Mouse (Mus musculus) hindbrain, embryonic 14.5 days (tissue): ENCODE data around the gene Atcay. TPM values are rescaled to one million over a fixed set of nuclear protein-coding genes. Genes with fewer than 3 reads are reported as not detected.

Experiments used
- ATAC-seq: fragments of 200-750 bp; cut with Nextera tagmentation; 2 replicates; pipeline ENCODE4 v1.8.0; 2017; ENCODE audit warnings: moderate number of reproducible peaks, mild to moderate bottlenecking, moderate TSS enrichment, moderate library complexity; ENCODE audit not compliant: low FRiP score
- DNase-seq: peaks from one replicate; pipeline ENCODE4 v3.0.0-alpha.2; 2015; ENCODE audit warnings: low spot score
- H3K27ac ChIP-seq: fragments of 300-500 bp; sonication (generic); 2 replicates; pipeline ENCODE4 v1.5.1; 2014; ENCODE audit warnings: mild to moderate bottlenecking, moderate library complexity
- H3K27me3 ChIP-seq: fragments of 300-500 bp; sonication (generic); 2 replicates; pipeline ENCODE4 v1.6.1; 2014; ENCODE audit warnings: mild to moderate bottlenecking, low read length, mixed read lengths; ENCODE audit not compliant: control insufficient read depth, insufficient read depth
- H3K36me3 ChIP-seq: fragments of 300-500 bp; sonication (generic); replicated peaks from 2 replicates; pipeline ENCODE4 v1.6.1; 2014; ENCODE audit not compliant: control insufficient read depth, insufficient read depth
- H3K4me1 ChIP-seq: fragments of 300-500 bp; sonication (generic); replicated peaks from 2 replicates; pipeline ENCODE4 v1.6.1; 2014; ENCODE audit warnings: antibody characterized with exemption, low read length, mixed read lengths; ENCODE audit not compliant: control insufficient read depth, insufficient read depth
- H3K4me2 ChIP-seq: fragments of 300-500 bp; sonication (generic); replicated peaks from 2 replicates; pipeline ENCODE4 v1.6.1; 2014; ENCODE audit warnings: mild to moderate bottlenecking, moderate library complexity
- H3K4me3 ChIP-seq: fragments of 300-500 bp; sonication (generic); replicated peaks from 2 replicates; pipeline ENCODE4 v1.5.1; 2014; ENCODE audit warnings: mild to moderate bottlenecking, low read length
- H3K9ac ChIP-seq: fragments of 300-500 bp; sonication (generic); 2 replicates; pipeline ENCODE4 v1.6.1; 2014
- H3K9me3 ChIP-seq: fragments of 300-500 bp; sonication (generic); 2 replicates; pipeline ENCODE4 v1.6.1; 2016; ENCODE audit warnings: low read length; ENCODE audit not compliant: control insufficient read depth
- WGBS: fragments of 180-500 bp; shearing (Covaris S2); extraction: QIAGEN DNeasy Blood & Tissue Kit; methylation state at CpG from one replicate; pipeline ENCODE4 v1.1.7; 2014; 5-methylcytosine and 5-hydroxymethylcytosine counted together
- polyA plus RNA-seq: library from polyadenylated mRNA; unstranded; fragments of >200 nt; fragmentation: Nextera tagmentation; extraction: Ambion mirVana; gene quantifications from 2 replicates; pipeline ENCODE4 v1.2.1, GENCODE M21; 2014

The Atcay gene
- polyA plus RNA-seq = 80.2 and 83.1 TPM in 2 replicates

DNA sequence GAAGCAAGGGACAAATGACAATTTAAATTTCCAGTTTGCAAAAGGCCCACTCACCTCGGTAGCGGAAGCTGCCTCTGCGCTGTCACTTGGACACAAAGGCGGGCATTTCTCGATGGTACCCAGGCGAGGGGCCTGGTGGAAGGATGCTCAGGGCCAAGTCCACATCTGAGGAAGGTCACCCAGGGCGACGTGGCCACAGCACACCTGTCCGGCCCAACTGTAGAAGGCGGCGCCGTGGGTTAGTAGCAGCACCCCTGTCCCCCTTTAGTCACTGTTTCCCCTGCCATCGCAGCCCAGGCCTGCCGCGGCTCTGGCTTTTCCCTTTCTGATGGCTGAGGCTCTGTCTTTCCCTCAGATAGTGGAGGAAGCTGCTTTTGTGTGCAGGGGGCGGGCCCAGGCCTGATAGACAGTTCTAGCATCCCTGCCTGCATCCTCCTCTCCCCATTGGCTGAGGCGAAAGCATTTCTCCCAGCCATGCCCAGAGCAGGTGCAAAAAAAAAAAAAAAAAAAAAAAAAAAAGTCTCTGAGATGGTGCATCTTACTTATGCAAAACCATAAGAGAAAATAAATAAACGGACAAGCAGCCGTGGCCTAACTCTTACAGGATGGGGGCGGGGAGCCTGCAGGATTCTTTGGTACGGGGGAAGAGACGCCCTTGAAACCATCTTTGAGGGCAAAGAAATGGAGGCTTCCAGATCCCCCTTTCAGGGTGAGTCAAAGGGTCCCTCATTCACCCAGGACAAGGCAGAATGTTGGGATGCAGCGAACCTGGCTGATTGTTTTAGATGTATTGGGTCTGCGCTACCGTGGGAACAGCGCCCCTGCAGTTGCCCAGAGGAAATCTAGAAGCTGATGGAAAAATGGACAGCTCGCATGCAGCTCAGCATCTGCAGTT lies at the start of gene Atcay:
Atcay (minus strand) TSS at position 396 of the 895 bp plus-strand sequence.
- ATAC-seq (peak; percentile 90), DNase-seq (peak; percentile 80)
- H3K4me1 ChIP-seq = peaks cover 40% of the 10 kb centered on the region
- peak within 1 kb of the TSS; percentile 93 for H3K27ac ChIP-seq
- no peaks in the 10 kb centered on the region for H3K9me3 ChIP-seq
- H3K4me2 ChIP-seq = peak within 1 kb of the TSS; percentile 80
- peaks cover 3% of the 10 kb centered on the region; the same call in 1 of the 2 replicates for H3K36me3 ChIP-seq
- peak within 1 kb of the TSS; percentile 77 for H3K4me3 ChIP-seq
- H3K9ac ChIP-seq = peak within 1 kb of the TSS; percentile 96
- WGBS = 4% methylated on average over 27 of the region's 27 CpGs
- H3K27me3 ChIP-seq = no peaks in the 10 kb centered on the region

DNA sequence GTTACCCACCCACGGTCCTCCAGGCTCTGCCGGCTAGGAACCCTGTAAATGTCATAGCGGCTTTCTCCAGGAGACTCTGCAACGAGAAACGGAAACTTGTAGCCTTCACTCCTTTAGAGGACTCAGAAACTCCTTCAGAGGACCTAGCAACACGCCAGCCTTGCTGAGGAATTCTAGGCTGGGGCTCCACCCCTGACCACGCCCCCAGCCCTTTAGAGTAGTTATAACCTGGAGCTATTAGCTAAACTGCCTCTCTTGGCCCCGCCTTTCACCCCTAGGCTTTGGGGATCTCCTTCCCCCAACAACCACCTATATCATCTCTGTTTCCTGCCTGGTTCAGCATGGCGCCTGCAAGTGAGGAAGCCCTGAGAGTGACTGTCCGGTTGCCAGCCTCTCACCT lies 48.9 kb upstream of the Atcay start:
- ATAC-seq = no peak
- H3K27ac ChIP-seq = no peak overlapping the region
- no peak overlapping the region for H3K9ac ChIP-seq
- peaks cover 14% of the 10 kb centered on the region for H3K27me3 ChIP-seq
- H3K4me1 ChIP-seq = no peaks in the 10 kb centered on the region
- H3K9me3 ChIP-seq = no peaks in the 10 kb centered on the region
- 43% methylated on average over 10 of the region's 10 CpGs for WGBS
- DNase-seq = no peak
- no peak overlapping the region for H3K4me3 ChIP-seq
- no peaks in the 10 kb centered on the region for H3K36me3 ChIP-seq
- no peak overlapping the region for H3K4me2 ChIP-seq

DNA sequence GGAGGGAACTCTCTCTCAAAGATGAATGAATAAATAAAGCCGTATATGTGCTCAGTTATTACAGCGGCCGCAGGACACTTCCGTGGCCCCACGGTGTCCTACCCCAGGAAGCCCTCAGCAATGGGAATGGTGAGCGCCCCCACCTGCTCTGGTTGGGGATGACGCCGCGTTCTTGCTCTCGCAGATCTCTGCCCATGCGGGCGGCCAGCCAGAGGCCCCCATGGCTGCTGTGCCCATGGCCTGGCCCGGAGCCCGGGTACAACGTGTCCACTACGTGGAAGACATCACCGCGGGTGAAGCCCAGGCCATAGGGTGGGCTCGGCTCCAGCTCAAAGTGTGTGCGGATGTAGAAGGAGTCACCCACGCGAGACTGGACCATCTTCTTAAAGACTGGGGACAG lies 47.0 kb upstream of the Atcay start:
- no peak overlapping the region for H3K4me2 ChIP-seq
- H3K4me3 ChIP-seq = no peak overlapping the region
- H3K9me3 ChIP-seq = no peaks in the 10 kb centered on the region
- H3K27me3 ChIP-seq = no peaks in the 10 kb centered on the region
- DNase-seq = no peak
- peaks cover 11% of the 10 kb centered on the region for H3K36me3 ChIP-seq
- 82% methylated on average over 22 of the region's 22 CpGs for WGBS
- H3K27ac ChIP-seq = no peak overlapping the region
- no peak overlapping the region for H3K9ac ChIP-seq
- H3K4me1 ChIP-seq = no peaks in the 10 kb centered on the region
- ATAC-seq = no peak

DNA sequence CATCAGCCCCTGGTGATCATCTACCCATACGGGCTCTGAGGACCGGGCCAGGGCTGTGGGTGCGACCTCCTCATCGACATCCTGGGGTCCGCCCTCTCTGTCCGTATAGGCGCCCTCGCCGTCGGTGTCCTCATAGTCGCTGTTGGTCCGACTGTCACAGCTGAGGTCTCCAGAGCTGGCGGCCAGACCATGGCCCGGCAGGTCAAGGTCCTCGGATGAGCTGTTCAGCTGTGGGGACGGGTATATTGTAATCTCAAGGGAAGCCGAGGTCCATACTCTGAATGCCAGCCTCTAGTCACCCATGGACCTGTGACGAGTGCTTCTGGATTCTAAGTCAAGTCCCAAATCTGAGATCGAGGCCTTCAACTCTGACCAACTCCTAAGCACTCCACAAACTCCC lies 43.2 kb upstream of the Atcay start:
- H3K4me1 ChIP-seq = peaks cover 3% of the 10 kb centered on the region
- no peaks in the 10 kb centered on the region for H3K27me3 ChIP-seq
- no peak overlapping the region for H3K27ac ChIP-seq
- H3K9ac ChIP-seq = no peak overlapping the region
- 96% methylated on average over 19 of the region's 19 CpGs for WGBS
- H3K4me3 ChIP-seq = no peak overlapping the region
- no peaks in the 10 kb centered on the region for H3K9me3 ChIP-seq
- no peak overlapping the region for H3K4me2 ChIP-seq
- no peak for ATAC-seq
- H3K36me3 ChIP-seq = peaks cover 31% of the 10 kb centered on the region
- no peak for DNase-seq

DNA sequence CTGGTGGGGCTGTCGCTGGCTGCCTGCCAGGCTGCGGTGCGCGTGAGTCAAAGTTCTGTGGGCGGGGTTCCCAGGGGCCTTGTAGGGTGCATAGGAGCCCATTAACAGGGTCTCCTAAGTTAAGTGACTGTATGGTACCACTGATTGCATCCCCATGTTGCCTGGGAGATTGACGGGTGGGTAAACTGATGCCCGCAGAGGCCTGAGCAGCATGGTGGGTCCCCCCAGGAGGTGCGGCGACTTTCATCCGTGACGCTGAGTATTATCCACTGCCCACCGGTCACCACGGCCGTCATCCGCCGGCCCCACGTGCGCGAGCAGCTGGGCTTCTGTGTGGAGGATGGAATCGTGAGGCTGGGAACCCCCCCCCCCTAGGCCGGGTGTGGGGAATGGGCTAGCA lies 41.7 kb upstream of the Atcay start:
- ATAC-seq = no peak

DNA sequence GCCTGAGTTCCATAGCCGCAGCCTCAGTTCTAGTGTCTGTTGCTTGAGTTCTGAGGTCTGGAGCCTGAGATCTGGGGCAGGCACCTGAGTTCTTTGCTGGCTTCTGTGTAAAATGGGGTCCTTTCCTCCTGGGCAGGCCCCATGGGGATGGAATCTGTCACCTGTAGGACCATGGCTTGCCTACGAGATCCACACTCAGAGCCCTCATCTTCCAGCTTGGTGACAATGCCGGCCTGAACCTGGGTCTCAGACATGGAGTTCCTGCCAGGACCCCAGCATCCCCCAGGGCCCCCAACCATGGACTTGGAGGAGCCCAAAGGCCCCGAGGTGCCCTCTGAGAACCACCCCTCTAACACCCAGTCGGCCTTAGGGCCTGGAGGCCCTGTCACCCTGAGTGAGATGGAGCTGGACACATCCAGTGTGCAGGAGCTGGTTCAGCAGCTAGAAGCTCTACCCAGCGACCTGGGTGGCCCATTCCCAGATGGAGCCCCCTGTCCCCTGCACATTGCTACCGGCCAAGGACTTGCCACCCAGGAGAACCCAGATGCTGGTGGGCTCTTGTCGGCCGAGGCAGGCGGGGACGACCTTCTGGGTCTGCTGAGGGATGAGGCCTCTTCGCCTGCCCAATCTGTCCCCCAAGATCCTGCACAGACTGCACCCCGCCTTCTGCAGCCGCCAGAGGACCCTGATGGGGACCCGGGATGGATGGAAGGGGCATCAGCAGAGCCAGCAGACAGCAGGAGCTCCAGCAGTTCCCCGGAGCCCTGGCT lies 38.2 kb upstream of the Atcay start:
- Histone ChIP-seq H3K36me3 (peaks cover 43% of the 10 kb centered on the region), H3K4me3 (peak overlapping the region; percentile 63), H3K4me2 (peak overlapping the region; percentile 82), H3K9me3 (no peaks in the 10 kb centered on the region), H3K27ac (no peak overlapping the region), H3K27me3 (no peaks in the 10 kb centered on the region), H3K4me1 (peaks cover 25% of the 10 kb centered on the region), H3K9ac (peak overlapping the region; percentile 79)
- 85% methylated on average over 16 of the region's 16 CpGs for WGBS
- ATAC-seq (no peak), DNase-seq (no peak)

More for the DNA sequence above, 41.7 kb upstream of the Atcay start:
- DNase-seq = no peak
- no peak overlapping the region for H3K27ac ChIP-seq
- H3K27me3 ChIP-seq = no peaks in the 10 kb centered on the region
- peaks cover 31% of the 10 kb centered on the region for H3K36me3 ChIP-seq
- H3K4me1 ChIP-seq = peaks cover 14% of the 10 kb centered on the region
- no peaks in the 10 kb centered on the region for H3K9me3 ChIP-seq
- H3K4me2 ChIP-seq = no peak overlapping the region
- no peak overlapping the region for H3K4me3 ChIP-seq
- no peak overlapping the region for H3K9ac ChIP-seq
- WGBS = 95% methylated on average over 20 of the region's 21 CpGs

DNA sequence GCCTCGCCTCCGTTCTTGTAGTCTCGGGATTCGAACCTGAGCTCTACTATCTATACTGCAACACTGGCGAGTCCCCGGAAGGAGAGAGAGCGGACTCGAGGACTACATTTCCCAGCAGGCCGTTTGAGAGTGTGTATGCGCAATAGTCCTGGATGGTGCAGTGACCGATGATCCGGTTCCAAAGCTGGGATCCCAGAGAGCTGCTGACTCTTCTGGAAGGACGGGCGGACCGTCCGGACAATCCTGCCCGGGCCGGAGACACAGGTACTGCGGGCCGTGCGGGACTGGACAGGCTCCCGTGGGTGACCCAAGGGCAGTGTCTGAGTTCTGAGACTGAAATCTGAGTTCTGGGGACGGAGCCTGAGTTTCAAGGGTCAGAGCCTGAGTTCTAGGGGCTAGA lies 37.4 kb upstream of the Atcay start:
- Histone ChIP-seq H3K36me3 (peaks cover 41% of the 10 kb centered on the region), H3K9me3 (no peaks in the 10 kb centered on the region), H3K4me3 (peak overlapping the region; percentile 63), H3K4me2 (peak overlapping the region; percentile 82), H3K27ac (peak overlapping the region; percentile 12; the same call in 1 of the 2 replicates), H3K4me1 (peaks cover 25% of the 10 kb centered on the region), H3K9ac (peak overlapping the region; percentile 79), H3K27me3 (no peaks in the 10 kb centered on the region)
- ATAC-seq (peak; percentile 52; the same call in 1 of the 2 replicates), DNase-seq (peak; percentile 84)
- WGBS = 2% methylated on average over 23 of the region's 23 CpGs

DNA sequence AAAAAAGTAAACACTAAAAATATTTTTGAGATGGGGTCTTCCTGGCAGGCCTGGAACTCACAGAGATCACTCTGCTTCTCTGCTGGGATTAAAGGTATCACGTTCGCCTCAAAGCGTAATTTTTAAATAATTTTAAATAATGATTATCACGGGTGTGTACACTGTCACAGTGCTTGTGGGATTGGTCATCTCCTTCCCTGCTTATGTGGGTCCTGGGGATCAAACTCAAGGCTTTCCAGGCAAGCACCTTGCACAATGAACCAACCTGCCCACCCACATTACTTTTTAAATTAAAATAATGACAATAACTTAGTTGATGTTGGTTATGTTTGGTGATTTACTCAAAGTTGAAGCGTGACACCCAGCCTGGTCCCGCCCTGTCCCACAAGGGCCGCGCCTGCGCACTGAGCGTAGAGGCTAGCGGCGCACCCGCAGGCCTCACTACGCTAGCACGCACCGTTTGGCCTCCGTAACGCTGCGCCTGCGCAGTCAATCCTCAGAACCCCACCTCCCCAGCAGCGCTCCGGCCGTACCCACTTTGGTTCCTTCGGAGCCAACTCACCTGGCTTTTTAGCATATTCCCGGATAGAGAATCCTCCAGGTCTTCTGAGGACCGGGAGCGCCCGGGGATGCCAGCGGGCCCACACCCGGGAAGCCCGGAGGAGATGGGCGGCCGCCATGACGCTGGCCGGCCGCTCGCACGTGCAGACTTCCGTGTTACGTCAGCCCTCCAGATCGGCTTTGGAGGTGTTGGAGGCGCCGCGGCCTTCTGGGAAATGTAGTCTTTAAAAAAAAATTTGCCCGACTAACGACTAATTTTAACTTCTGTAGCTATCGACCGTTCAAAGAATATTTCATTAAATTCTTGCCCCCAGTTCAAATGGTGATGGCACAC lies 35.8 kb upstream of the Atcay start, which contains the start of the genes Mrpl54 and Apba3:
Mrpl54 (minus strand) TSS at position 724 of the 895 bp plus-strand sequence.
Apba3 (plus strand) TSS at position 750 of the 895 bp plus-strand sequence.
- WGBS = under 1% methylated on average over 48 of the region's 48 CpGs
- Histone ChIP-seq H3K4me2 (peak within 1 kb of the TSS; percentile 82), H3K9ac (peak within 1 kb of the TSS; percentile 79), H3K4me3 (peak within 1 kb of the TSS; percentile 63), H3K27me3 (no peaks in the 10 kb centered on the region), H3K4me1 (peaks cover 25% of the 10 kb centered on the region), H3K36me3 (peaks cover 37% of the 10 kb centered on the region), H3K9me3 (no peaks in the 10 kb centered on the region), H3K27ac (peak within 1 kb of the TSS; percentile 87)
- ATAC-seq (peak; percentile 93), DNase-seq (peak; percentile 96)
